Mouse (Mus musculus): ENCODE measurements around the gene Inf2. TPM values are rescaled to one million over a fixed set of nuclear protein-coding genes. Genes with fewer than 3 reads are reported as not detected.

Inf2 gene
- total and polyA plus RNA-seq, 2 experiments from 2014 or later = 1.1 to 10.8 TPM

- Histone ChIP-seq H3K9ac (no peak overlapping the region), H3K27me3 (ENCODE audit: insufficient read depth, low read length) (no peaks in the 10 kb centered on the region; the same call in 1 of the 2 replicates), H3K36me3 (ENCODE audit: insufficient read depth) (no peaks in the 10 kb centered on the region), H3K4me2 (ENCODE audit: low read depth) (no peak overlapping the region), H3K4me1 (ENCODE audit: insufficient read depth) (0 out of 2 replicates have a peak, but pooled peaks cover 9% of the 10 kb centered on the region), H3K27ac (ENCODE audit: low read depth, low read length) (no peak overlapping the region), H3K9me3 (ENCODE audit: low read length) (no peaks in the 10 kb centered on the region), H3K4me3 (ENCODE audit: low read depth, low read length) (no peak overlapping the region)
- peak; percentile 81 for TF ChIP-seq CTCF (IDR thresholded peaks at IDR 0.05; ENCODE audit: low read depth)
- DNase-seq (peak; percentile 75), ATAC-seq (peak; percentile 82)
- 12% methylated on average over 8 of the region's 8 CpGs for WGBS
These were observed 29.4 kb downstream of the Inf2 start for GRCm38 (mm10) chr12:112617898-112618380.

DNA sequence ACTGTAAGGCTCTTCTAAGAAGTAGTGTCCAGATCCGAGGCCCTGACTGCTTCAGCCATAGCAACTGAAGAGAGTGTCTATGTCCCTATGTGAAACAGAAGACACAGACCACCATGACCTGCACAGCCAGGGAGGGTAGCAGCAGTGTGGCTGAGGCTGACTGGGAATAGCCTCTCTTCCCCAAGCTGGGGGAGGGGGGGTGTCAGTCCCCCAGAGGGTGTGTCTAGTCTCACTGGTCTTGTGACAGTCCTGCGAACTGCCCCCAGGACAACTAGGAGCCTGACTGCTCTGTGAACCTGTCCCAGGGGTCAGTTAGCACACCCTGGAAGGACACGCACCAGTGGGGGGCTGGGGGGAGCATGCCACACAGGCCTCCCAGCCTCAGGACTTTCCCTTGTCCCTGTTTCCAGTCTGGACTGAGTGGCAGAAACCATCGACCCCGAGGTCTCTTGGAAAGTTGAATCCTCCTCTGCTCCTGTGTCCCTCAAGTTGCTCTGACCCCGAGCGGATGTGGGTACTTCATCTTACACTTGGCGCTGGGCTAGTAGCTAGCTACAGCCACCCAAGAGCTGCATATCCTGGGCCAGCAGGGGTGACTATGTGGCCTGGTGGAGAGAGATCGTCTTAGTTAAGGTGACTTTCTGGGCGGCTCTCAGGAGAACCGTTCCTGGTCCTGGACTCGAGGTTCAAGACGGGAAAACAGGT lies 30.5 kb downstream of the Inf2 start:
- Histone ChIP-seq H3K27me3 (ENCODE audit: insufficient read depth, low read length) (no peaks in the 10 kb centered on the region; the same call in 1 of the 2 replicates), H3K27ac (ENCODE audit: low read depth, low read length) (no peak overlapping the region), H3K4me3 (ENCODE audit: low read depth, low read length) (peak overlapping the region; percentile 49), H3K9ac (peak overlapping the region; percentile 68), H3K9me3 (ENCODE audit: low read length) (no peaks in the 10 kb centered on the region), H3K36me3 (ENCODE audit: insufficient read depth) (no peaks in the 10 kb centered on the region), H3K4me1 (ENCODE audit: insufficient read depth) (0 out of 2 replicates have a peak, but pooled peaks cover 9% of the 10 kb centered on the region), H3K4me2 (ENCODE audit: low read depth) (peak overlapping the region; percentile 96)
- ATAC-seq (no peak), DNase-seq (no peak)
- TF ChIP-seq CTCF (IDR thresholded peaks at IDR 0.05; ENCODE audit: low read depth) = no peak
- WGBS = 34% methylated on average over 13 of the region's 13 CpGs

DNA sequence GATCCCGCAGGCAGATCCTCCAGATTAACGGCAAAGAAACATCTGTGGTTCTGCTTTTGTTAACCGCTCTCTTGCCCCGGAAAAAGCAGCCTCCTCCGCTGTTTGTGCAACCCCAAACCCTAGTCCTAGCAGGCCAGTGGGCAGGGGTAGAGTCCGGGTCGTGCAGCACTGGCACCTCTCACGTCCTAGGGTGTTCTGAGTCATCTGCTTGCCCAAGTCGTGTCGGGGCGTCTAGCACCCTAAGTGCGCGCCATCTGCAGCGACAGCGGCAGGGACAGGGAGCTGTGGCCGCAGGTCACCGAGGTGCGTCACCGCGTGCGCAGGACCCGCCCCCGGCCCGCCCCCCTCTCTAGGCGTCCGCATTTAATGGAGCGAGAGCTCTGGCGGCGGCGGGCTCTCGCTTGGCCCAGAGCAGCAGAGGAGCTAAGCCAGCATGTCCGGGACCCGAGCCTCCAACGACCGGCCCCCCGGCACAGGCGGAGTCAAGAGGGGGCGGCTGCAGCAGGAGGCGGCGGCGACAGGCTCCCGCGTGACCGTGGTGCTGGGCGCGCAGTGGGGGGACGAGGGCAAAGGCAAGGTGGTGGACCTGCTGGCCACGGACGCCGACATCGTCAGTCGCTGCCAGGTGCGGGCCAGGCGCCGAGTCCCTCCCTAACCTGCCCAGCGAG lies 31.2 kb downstream of the Inf2 start, which contains the start of gene Adssl1:
TSS of gene Adssl1 (plus strand) at position 360 of the 668 bp plus-strand sequence.
- ATAC-seq = peak; percentile 50
- no peak within 1 kb of the TSS for H3K27ac ChIP-seq (ENCODE audit: low read depth, low read length)

DNA sequence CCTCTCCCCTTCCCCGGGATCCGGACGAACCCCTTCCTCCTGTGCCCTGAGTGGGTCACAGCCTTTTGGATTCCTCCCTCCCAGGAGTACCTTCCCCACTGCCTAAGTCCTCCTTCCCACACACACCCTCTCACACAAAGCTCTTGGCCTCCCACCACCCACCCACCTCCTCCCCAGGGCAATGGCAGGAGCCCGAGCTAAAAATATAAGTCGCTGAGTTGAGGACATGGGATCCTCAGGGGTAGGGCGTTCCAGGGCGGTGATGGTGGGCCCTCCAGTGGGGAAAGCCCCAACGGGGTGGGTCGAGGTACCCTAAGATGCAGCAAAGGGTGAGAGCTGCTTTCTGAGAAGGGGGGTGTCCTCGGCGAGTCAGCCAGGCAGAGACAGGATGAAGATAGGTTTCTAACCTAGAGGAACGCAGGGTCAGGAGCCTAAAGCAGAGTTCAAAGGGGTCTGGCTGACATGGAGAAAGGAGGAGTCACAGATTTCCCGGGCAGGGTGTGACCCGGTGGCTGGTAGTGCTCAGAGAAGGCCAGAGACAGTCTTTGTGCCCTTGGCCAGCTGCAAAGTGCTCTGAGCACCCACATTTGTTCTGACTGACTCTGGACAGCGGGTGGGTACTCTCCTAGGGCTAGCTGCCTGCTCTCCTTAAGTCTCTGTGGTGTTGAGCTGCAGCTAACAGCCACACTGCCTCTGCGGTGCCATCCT lies 31.9 kb downstream of the Inf2 start:
- 17% methylated on average over 16 of the region's 16 CpGs for WGBS
- no peak for ATAC-seq
- Histone ChIP-seq H3K4me3 (ENCODE audit: low read depth, low read length) (peak overlapping the region; percentile 49), H3K36me3 (ENCODE audit: insufficient read depth) (no peaks in the 10 kb centered on the region), H3K9ac (peak overlapping the region; percentile 68), H3K4me2 (ENCODE audit: low read depth) (peak overlapping the region; percentile 96), H3K27me3 (ENCODE audit: insufficient read depth, low read length) (no peaks in the 10 kb centered on the region; the same call in 1 of the 2 replicates), H3K9me3 (ENCODE audit: low read length) (no peaks in the 10 kb centered on the region), H3K4me1 (ENCODE audit: insufficient read depth) (0 out of 2 replicates have a peak, but pooled peaks cover 9% of the 10 kb centered on the region), H3K27ac (ENCODE audit: low read depth, low read length) (no peak overlapping the region)
- no peak for TF ChIP-seq CTCF (IDR thresholded peaks at IDR 0.05; ENCODE audit: low read depth)
- DNase-seq = no peak

More for the DNA sequence above, 31.2 kb downstream of the Inf2 start, which contains the start of gene Adssl1:
- Histone ChIP-seq H3K9me3 (ENCODE audit: low read length) (no peaks in the 10 kb centered on the region), H3K4me1 (ENCODE audit: insufficient read depth) (0 out of 2 replicates have a peak, but pooled peaks cover 9% of the 10 kb centered on the region), H3K36me3 (ENCODE audit: insufficient read depth) (no peaks in the 10 kb centered on the region), H3K4me2 (ENCODE audit: low read depth) (peak within 1 kb of the TSS; percentile 96), H3K27me3 (ENCODE audit: insufficient read depth, low read length) (no peaks in the 10 kb centered on the region; the same call in 1 of the 2 replicates), H3K9ac (peak within 1 kb of the TSS; percentile 68), H3K4me3 (ENCODE audit: low read depth, low read length) (peak within 1 kb of the TSS; percentile 49)
- no peak for TF ChIP-seq CTCF (IDR thresholded peaks at IDR 0.05; ENCODE audit: low read depth)
- DNase-seq = peak; percentile 43
- 3% methylated on average over 55 of the region's 56 CpGs for WGBS

DNA sequence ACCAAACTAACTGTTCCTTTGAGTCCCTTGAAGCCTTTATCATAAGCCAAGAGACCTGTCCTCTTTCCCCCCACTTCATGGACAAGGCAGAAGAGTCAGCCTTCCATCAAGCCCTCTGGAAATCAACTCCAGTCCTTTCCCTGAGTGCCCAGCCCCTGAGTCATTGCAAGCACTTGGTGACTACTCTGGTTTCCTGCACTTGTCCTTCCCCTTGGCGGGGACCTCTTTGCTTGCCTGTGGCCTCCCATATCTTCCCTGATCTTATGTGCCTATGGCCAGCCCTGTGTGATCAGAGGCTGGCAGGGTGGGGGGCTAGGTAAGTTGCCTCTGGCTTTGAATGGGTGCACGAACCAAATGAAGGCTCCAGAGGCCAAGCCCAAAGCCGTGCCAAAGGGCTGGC lies 33.3 kb downstream of the Inf2 start:
- Histone ChIP-seq H3K9ac (no peak overlapping the region), H3K36me3 (ENCODE audit: insufficient read depth) (no peaks in the 10 kb centered on the region), H3K4me2 (ENCODE audit: low read depth) (no peak overlapping the region), H3K27ac (ENCODE audit: low read depth, low read length) (no peak overlapping the region), H3K4me3 (ENCODE audit: low read depth, low read length) (no peak overlapping the region), H3K4me1 (ENCODE audit: insufficient read depth) (0 out of 2 replicates have a peak, but pooled peaks cover 9% of the 10 kb centered on the region), H3K9me3 (ENCODE audit: low read length) (no peaks in the 10 kb centered on the region), H3K27me3 (ENCODE audit: insufficient read depth, low read length) (no peaks in the 10 kb centered on the region; the same call in 1 of the 2 replicates)
- DNase-seq (no peak), ATAC-seq (no peak)
- TF ChIP-seq CTCF (IDR thresholded peaks at IDR 0.05; ENCODE audit: low read depth) = no peak
- WGBS = 82% methylated on average over 3 of the region's 3 CpGs

DNA sequence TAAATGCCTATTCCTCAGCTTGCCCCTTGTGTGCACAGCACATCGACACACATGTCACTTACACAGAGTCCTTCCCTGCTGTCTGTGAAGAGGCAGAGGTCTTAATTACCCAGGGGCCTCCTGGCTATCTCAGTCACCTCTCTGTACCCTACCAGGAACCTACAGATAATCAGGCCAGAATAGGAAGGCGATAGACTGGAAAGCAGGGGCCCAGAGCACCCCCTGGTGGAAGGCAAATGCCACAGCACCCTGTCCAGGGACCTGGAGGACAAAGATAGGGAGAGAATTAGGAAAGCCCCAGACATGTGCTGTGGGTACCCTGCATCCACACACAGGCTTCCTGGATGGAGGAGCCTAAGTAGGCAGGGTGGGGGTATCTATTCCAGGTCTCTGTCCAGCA lies 35.2 kb downstream of the Inf2 start:
- WGBS = 27% methylated on average over 2 of the region's 2 CpGs
- Histone ChIP-seq H3K27me3 (ENCODE audit: insufficient read depth, low read length) (no peaks in the 10 kb centered on the region; the same call in 1 of the 2 replicates), H3K4me1 (ENCODE audit: insufficient read depth) (0 out of 2 replicates have a peak, but pooled peaks cover 5% of the 10 kb centered on the region), H3K9ac (no peak overlapping the region), H3K27ac (ENCODE audit: low read depth, low read length) (no peak overlapping the region), H3K4me3 (ENCODE audit: low read depth, low read length) (no peak overlapping the region), H3K36me3 (ENCODE audit: insufficient read depth) (no peaks in the 10 kb centered on the region), H3K9me3 (ENCODE audit: low read length) (no peaks in the 10 kb centered on the region), H3K4me2 (ENCODE audit: low read depth) (no peak overlapping the region)
- peak; percentile 88 for TF ChIP-seq CTCF (IDR thresholded peaks at IDR 0.05; ENCODE audit: low read depth)
- peak; percentile 54 for ATAC-seq
- peak; percentile 77 for DNase-seq
